Mouse (Mus musculus) hematopoietic stem cell, adult 5-6 weeks (primary cell): ENCODE data around the gene Pcdh18. TPM values are rescaled to one million over a fixed set of nuclear protein-coding genes. Genes with fewer than 3 reads are reported as not detected.

ENCODE experiments used
- ATAC-seq, 2 experiments: fragments of 125-278 bp in 1 of 2; replicated peaks in 1 of 2; 2 replicates each; pipeline ENCODE4 v1.8.0; 2016 to 2017; ENCODE audit warnings: inconsistent platforms in 2 of 2, mild to moderate bottlenecking in 2 of 2, moderate number of reproducible peaks in 2 of 2, low read depth in 1 of 2, moderate TSS enrichment in 1 of 2; ENCODE audit not compliant: low FRiP score in 2 of 2, poor library complexity in 2 of 2, severe bottlenecking in 2 of 2, insufficient read depth in 1 of 2, low TSS enrichment in 1 of 2
- total RNA-seq: library from RNA; stranded (forward); fragments of 172-1452, 232-1000 nt; gene quantifications from 2 replicates; pipeline ENCODE4 v1.2.3, GENCODE M21; 2017

Pcdh18 gene
- total RNA-seq: not detected in 2 replicates

GRCm38 (mm10) chr3:49756870-49757625, at the start of gene Pcdh18:
Pcdh18 (minus strand) TSS chr3:49757325.
- peak; percentile 55 to 59 for ATAC-seq

- no peak for ATAC-seq
Observed at GRCm38 (mm10) chr3:49806823-49807222, 49.7 kb upstream of the Pcdh18 start.

- no peak for ATAC-seq
Observed at GRCm38 (mm10) chr3:49805511-49805910, 48.4 kb upstream of the Pcdh18 start.

GRCm38 (mm10) chr3:49788296-49788695, 31.2 kb upstream of the Pcdh18 start:
- ATAC-seq: no peak

GRCm38 (mm10) chr3:49787719-49788118, 30.6 kb upstream of the Pcdh18 start:
- ATAC-seq: no peak

- ATAC-seq: no peak
Observed at GRCm38 (mm10) chr3:49768992-49769738, 12.0 kb upstream of the Pcdh18 start.

- no peak for ATAC-seq
Observed at GRCm38 (mm10) chr3:49762711-49763110, 5.6 kb upstream of the Pcdh18 start.

GRCm38 (mm10) chr3:49761971-49762370, 4.8 kb upstream of the Pcdh18 start:
- no peak for ATAC-seq

GRCm38 (mm10) chr3:49757626-49758019, 498 bp upstream of the Pcdh18 start:
- ATAC-seq: no peak

- ATAC-seq: 0 out of 4 replicates have a peak, but pooled peaks of 1 of the 2 experiments have one; percentile 22
Observed at GRCm38 (mm10) chr3:49755986-49756845, 909 bp downstream of the Pcdh18 start.

GRCm38 (mm10) chr3:49752766-49753165, 4.4 kb downstream of the Pcdh18 start:
- no peak for ATAC-seq

- ATAC-seq: no peak
Observed at GRCm38 (mm10) chr3:49749491-49750284, 7.4 kb downstream of the Pcdh18 start.

- no peak for ATAC-seq
Observed at GRCm38 (mm10) chr3:49748054-49748453, 9.1 kb downstream of the Pcdh18 start.

- no peak for ATAC-seq
Observed at GRCm38 (mm10) chr3:49739061-49739460, 18.1 kb downstream of the Pcdh18 start.

GRCm38 (mm10) chr3:49738531-49738930, 18.6 kb downstream of the Pcdh18 start:
- ATAC-seq: no peak

GRCm38 (mm10) chr3:49706503-49706902, 50.6 kb downstream of the Pcdh18 start:
- no peak for ATAC-seq

- ATAC-seq: no peak
Observed at GRCm38 (mm10) chr3:49699951-49700350, 57.2 kb downstream of the Pcdh18 start.
